Mouse (Mus musculus): Measurements from ENCODE around the gene Ankrd45. TPM values are rescaled to one million over a fixed set of nuclear protein-coding genes. Genes with fewer than 3 reads are reported as not detected.
"Not testable (repeated sequence)": the region's sequence is repeated elsewhere in the genome, so short reads cannot be mapped to it uniquely, and the experiment has no call there.

The Ankrd45 gene
- polyA plus RNA-seq, 1 experiment: not detected

DNA sequence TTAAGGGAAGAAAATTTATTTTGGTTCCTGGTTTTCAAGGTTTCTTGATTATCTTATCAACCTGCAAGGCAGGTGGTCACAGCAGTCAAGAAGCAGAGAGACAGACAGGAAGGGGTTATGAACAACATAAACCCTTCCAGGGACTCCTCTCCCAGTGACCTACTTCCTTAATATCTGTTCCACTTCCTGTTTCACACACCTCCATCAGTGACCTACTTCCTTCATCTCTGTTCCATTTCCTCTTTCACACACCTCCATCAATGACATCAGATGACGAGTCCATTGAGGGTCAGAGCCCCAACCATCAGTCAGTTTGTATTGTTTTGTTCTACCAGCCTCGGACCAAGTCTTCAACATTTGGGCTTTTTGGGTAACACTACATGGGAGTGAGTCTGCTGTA lies 3.0 kb upstream of the Ankrd45 start:
- Histone ChIP-seq H3K4me1 (ENCODE audit: control insufficient read depth, insufficient read depth, low read length) (no peaks in the 10 kb centered on the region), H3K4me3 (ENCODE audit: insufficient read depth, low read depth, low read length) (no peak overlapping the region), H3K27ac (ENCODE audit: insufficient read depth, low read depth, low read length) (no peak overlapping the region)
- 87% methylated on average over 2 of the region's 2 CpGs for WGBS
- TF ChIP-seq POLR2A (IDR thresholded peaks at IDR 0.05; ENCODE audit: insufficient read depth, low read depth, low read length) (no peak), CTCF (IDR thresholded peaks at IDR 0.05; ENCODE audit: insufficient read depth, low read depth, low read length) (no peak)

- WGBS: 89% methylated on average over 9 of the region's 9 CpGs
- TF ChIP-seq POLR2A (IDR thresholded peaks at IDR 0.05; ENCODE audit: insufficient read depth, low read depth, low read length) (no peak), CTCF (IDR thresholded peaks at IDR 0.05; ENCODE audit: insufficient read depth, low read depth, low read length) (no peak)
- no peaks in the 10 kb centered on the region for H3K4me1 ChIP-seq (ENCODE audit: control insufficient read depth, insufficient read depth, low read length)
Measured at GRCm38 (mm10) chr1:161140026-161140762, 2.3 kb upstream of the Ankrd45 start.

DNA sequence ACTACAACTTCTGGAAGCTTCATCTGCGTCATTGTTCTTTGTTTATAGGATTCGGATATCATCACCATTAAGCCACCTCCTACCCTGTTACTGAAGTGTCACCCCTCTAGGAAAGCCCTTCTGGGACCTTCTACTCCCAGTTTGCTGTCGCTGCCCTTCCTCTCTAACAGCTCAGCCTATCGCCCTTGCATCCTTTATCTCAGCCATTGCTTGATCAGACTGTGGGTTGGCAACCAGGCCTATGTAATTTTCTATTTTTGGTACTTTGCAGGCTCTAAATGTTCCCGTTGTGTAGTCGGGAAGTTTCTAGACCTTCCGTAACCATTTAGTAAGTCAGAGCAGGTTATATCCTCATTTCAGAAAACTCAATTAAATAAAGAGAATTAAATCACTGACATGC lies 725 bp downstream of the Ankrd45 start:
- peak overlapping the region; percentile 63 for H3K4me3 ChIP-seq (ENCODE audit: insufficient read depth, low read depth, low read length)
- peak overlapping the region; percentile 9; the same call in 1 of the 2 replicates for H3K27ac ChIP-seq (ENCODE audit: insufficient read depth, low read depth, low read length)
- no peaks in the 10 kb centered on the region for H3K4me1 ChIP-seq (ENCODE audit: control insufficient read depth, insufficient read depth, low read length)
- TF ChIP-seq POLR2A (IDR thresholded peaks at IDR 0.05; ENCODE audit: insufficient read depth, low read depth, low read length) (no peak), CTCF (IDR thresholded peaks at IDR 0.05; ENCODE audit: insufficient read depth, low read depth, low read length) (no peak)
- WGBS: 23% methylated on average over 7 of the region's 7 CpGs

More at GRCm38 (mm10) chr1:161140026-161140762, 2.3 kb upstream of the Ankrd45 start:
- Histone ChIP-seq H3K4me3 (ENCODE audit: insufficient read depth, low read depth, low read length) (no peak overlapping the region), H3K27ac (ENCODE audit: insufficient read depth, low read depth, low read length) (no peak overlapping the region)

DNA sequence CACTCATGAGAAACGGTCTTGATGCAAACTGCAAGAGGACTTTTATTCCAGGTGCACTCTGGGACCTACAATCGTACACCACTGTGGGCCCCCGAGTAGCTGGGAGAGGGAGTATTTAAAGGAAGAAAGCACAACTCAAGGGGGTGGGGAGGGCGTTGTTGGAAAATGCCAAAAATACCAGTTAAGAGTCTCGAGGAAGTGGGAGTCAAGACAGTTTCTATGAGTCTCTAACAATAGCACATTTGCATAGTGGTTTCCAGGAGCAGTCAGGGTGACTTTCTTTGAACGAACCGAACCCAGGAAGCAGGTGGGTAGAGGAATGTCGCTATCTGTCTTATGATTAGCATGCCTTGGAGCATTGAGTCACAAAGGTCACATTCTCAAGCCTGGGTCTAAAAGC lies 3.1 kb downstream of the Ankrd45 start:
- H3K4me1 ChIP-seq (ENCODE audit: control insufficient read depth, insufficient read depth, low read length); H3K27ac ChIP-seq (ENCODE audit: insufficient read depth, low read depth, low read length); H3K4me3 ChIP-seq (ENCODE audit: insufficient read depth, low read depth, low read length): not testable (repeated sequence)
- WGBS: 44% methylated on average over 8 of the region's 8 CpGs

- H3K4me1 ChIP-seq (ENCODE audit: control insufficient read depth, insufficient read depth, low read length): no peaks in the 10 kb centered on the region
- no peak overlapping the region for H3K27ac ChIP-seq (ENCODE audit: insufficient read depth, low read depth, low read length)
- WGBS: 88% methylated on average over 2 of the region's 2 CpGs
- TF ChIP-seq CTCF (IDR thresholded peaks at IDR 0.05; ENCODE audit: insufficient read depth, low read depth, low read length) (no peak), POLR2A (IDR thresholded peaks at IDR 0.05; ENCODE audit: insufficient read depth, low read depth, low read length) (no peak)
- H3K4me3 ChIP-seq (ENCODE audit: insufficient read depth, low read depth, low read length): no peak overlapping the region
Measured at GRCm38 (mm10) chr1:161147888-161148287, 5.4 kb downstream of the Ankrd45 start.

GRCm38 (mm10) chr1:161151098-161151497 lies 8.6 kb downstream of the Ankrd45 start:
- 39% methylated on average over 6 of the region's 6 CpGs for WGBS

GRCm38 (mm10) chr1:161156546-161156945 lies 14.1 kb downstream of the Ankrd45 start:
- Histone ChIP-seq H3K4me3 (ENCODE audit: insufficient read depth, low read depth, low read length) (no peak overlapping the region), H3K27ac (ENCODE audit: insufficient read depth, low read depth, low read length) (no peak overlapping the region), H3K4me1 (ENCODE audit: control insufficient read depth, insufficient read depth, low read length) (no peaks in the 10 kb centered on the region)
- 76% methylated on average over 10 of the region's 10 CpGs for WGBS
- TF ChIP-seq POLR2A (IDR thresholded peaks at IDR 0.05; ENCODE audit: insufficient read depth, low read depth, low read length): no peak
- no peak for TF ChIP-seq CTCF (IDR thresholded peaks at IDR 0.05; ENCODE audit: insufficient read depth, low read depth, low read length)

More at GRCm38 (mm10) chr1:161151098-161151497, 8.6 kb downstream of the Ankrd45 start:
- Histone ChIP-seq H3K27ac (ENCODE audit: insufficient read depth, low read depth, low read length) (no peak overlapping the region), H3K4me3 (ENCODE audit: insufficient read depth, low read depth, low read length) (no peak overlapping the region), H3K4me1 (ENCODE audit: control insufficient read depth, insufficient read depth, low read length) (no peaks in the 10 kb centered on the region)
- no peak for TF ChIP-seq POLR2A (IDR thresholded peaks at IDR 0.05; ENCODE audit: insufficient read depth, low read depth, low read length)
- TF ChIP-seq CTCF (IDR thresholded peaks at IDR 0.05; ENCODE audit: insufficient read depth, low read depth, low read length): no peak

DNA sequence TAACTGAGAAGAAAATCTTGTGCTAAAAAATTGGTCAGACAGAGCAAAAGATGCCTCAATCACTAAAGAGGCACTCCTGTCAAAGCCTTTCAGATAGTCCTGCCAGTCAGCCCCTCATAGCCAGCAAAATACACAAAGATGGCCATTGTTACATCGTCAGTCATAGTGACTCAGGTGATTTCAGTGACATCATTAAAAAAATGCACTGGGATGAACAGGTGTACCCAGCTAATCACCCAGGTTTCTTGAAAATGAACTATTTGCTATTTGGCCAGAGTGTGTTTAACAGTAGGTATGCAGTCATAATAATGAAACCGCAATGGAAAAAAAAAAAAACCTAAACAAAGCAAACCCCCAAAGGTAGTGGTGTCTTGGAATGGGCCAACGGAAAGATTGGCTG lies 16.7 kb downstream of the Ankrd45 start, which contains the start of gene Tex50:
Gene Tex50 (minus strand): TSS at position 101 of the 400 bp plus-strand sequence.
- 87% methylated on average over 3 of the region's 3 CpGs for WGBS
- Histone ChIP-seq H3K4me1 (ENCODE audit: control insufficient read depth, insufficient read depth, low read length) (no peaks in the 10 kb centered on the region), H3K27ac (ENCODE audit: insufficient read depth, low read depth, low read length) (no peak within 1 kb of the TSS), H3K4me3 (ENCODE audit: insufficient read depth, low read depth, low read length) (no peak within 1 kb of the TSS)
- no peak for TF ChIP-seq CTCF (IDR thresholded peaks at IDR 0.05; ENCODE audit: insufficient read depth, low read depth, low read length)
- no peak for TF ChIP-seq POLR2A (IDR thresholded peaks at IDR 0.05; ENCODE audit: insufficient read depth, low read depth, low read length)

DNA sequence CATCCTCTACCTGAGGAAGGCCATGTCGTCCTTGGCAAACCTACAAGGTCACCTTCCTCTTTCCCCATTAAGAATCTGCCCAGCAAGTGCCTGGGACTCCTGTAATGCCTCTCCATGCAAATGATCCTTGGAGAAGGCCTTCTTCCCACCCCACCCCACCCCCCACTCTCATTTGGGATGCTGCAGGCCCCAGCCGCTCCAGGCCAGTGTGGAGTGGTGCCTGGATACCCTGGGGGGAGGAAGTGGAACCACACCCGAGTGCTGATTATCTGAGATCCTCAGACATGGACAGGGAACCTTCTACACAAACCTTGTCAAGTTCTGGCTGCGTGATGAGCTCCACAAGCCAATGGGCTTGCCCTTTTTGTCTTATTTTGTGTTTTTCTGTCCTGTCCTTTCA lies 17.8 kb downstream of the Ankrd45 start:
- WGBS: 73% methylated on average over 4 of the region's 4 CpGs

More for the DNA sequence above, 17.8 kb downstream of the Ankrd45 start:
- H3K27ac ChIP-seq (ENCODE audit: insufficient read depth, low read depth, low read length): no peak overlapping the region
- H3K4me3 ChIP-seq (ENCODE audit: insufficient read depth, low read depth, low read length): no peak overlapping the region
- TF ChIP-seq CTCF (IDR thresholded peaks at IDR 0.05; ENCODE audit: insufficient read depth, low read depth, low read length) (no peak), POLR2A (IDR thresholded peaks at IDR 0.05; ENCODE audit: insufficient read depth, low read depth, low read length) (no peak)
- no peaks in the 10 kb centered on the region for H3K4me1 ChIP-seq (ENCODE audit: control insufficient read depth, insufficient read depth, low read length)

All from olfactory bulb, adult 2 months (tissue).